In genomic region chr1:135147702-135148058, GRCm38 (mm10) we compare ENCODE assay signal across 8 mouse cellular contexts. TPM values are rescaled to one million over a fixed set of nuclear protein-coding genes. Genes with fewer than 3 reads are reported as not detected.
DNase-seq lines count a peak whose midpoint lies in the region; ATAC-seq and TF ChIP-seq lines count a peak whose summit lies in the region.

No protein-coding gene starts in this region.

- no peak for TF ChIP-seq POLR2A in lung, adult 2 months (IDR thresholded peaks at IDR 0.05; ENCODE audit: borderline replicate concordance, extremely low read depth, low read depth, low read length)

- TF ChIP-seq CTCF in lung, adult 2 months (IDR thresholded peaks at IDR 0.05; ENCODE audit: insufficient read depth, low read length): no peak

- 8% methylated on average over 7 of the region's 7 CpGs for WGBS in lung, adult 2 months
- WGBS in embryonic facial prominence, embryonic 15.5 days: 3% methylated on average over 7 of the region's 7 CpGs
- WGBS in limb, embryonic 11.5 days: 5% methylated on average over 7 of the region's 7 CpGs
- under 1% methylated on average over 7 of the region's 7 CpGs for WGBS in neural tube, embryonic 13.5 days

- H3K27ac ChIP-seq in embryonic facial prominence, embryonic 15.5 days (replicated peaks): peak overlapping the region; percentile 91
- no peak overlapping the region for H3K27ac ChIP-seq in limb, embryonic 11.5 days (replicated peaks; ENCODE audit: low read depth, low read length)
- peak overlapping the region; percentile 98 for H3K27ac ChIP-seq in neural tube, embryonic 13.5 days (replicated peaks)

- no peaks in the 10 kb centered on the region for H3K9me3 ChIP-seq in embryonic facial prominence, embryonic 15.5 days (replicated peaks)
- no peaks in the 10 kb centered on the region for H3K9me3 ChIP-seq in limb, embryonic 11.5 days (ENCODE audit: control insufficient read depth, low read length)
- no peaks in the 10 kb centered on the region for H3K9me3 ChIP-seq in neural tube, embryonic 13.5 days

- peak overlapping the region; percentile 99 for H3K4me3 ChIP-seq in lung, adult 2 months (replicated peaks; ENCODE audit: extremely low read depth, low read depth, low read length)
- H3K4me3 ChIP-seq in embryonic facial prominence, embryonic 15.5 days (replicated peaks): peak overlapping the region; percentile 93
- peak overlapping the region; percentile 92 for H3K4me3 ChIP-seq in limb, embryonic 11.5 days (ENCODE audit: low read depth, low read length)
- peak overlapping the region; percentile 99 for H3K4me3 ChIP-seq in neural tube, embryonic 13.5 days

- H3K36me3 ChIP-seq in embryonic facial prominence, embryonic 15.5 days: 0 out of 2 replicates have a peak, but pooled peaks cover 5% of the 10 kb centered on the region
- H3K36me3 ChIP-seq in limb, embryonic 11.5 days (ENCODE audit: control insufficient read depth, insufficient read depth, low read length): no peaks in the 10 kb centered on the region
- H3K36me3 ChIP-seq in neural tube, embryonic 13.5 days: peaks cover 18% of the 10 kb centered on the region

- no peaks in the 10 kb centered on the region; the same call in 1 of the 2 replicates for H3K27me3 ChIP-seq in embryonic facial prominence, embryonic 15.5 days
- no peaks in the 10 kb centered on the region for H3K27me3 ChIP-seq in limb, embryonic 11.5 days (ENCODE audit: control insufficient read depth, insufficient read depth, low read length)
- H3K27me3 ChIP-seq in neural tube, embryonic 13.5 days: peaks cover 14% of the 10 kb centered on the region; the same call in 1 of the 2 replicates

- no peak; the same call in none of the 2 replicates for ATAC-seq in embryonic facial prominence, embryonic 15.5 days (ENCODE audit: insufficient number of reproducible peaks, low FRiP score, low TSS enrichment, low read depth)
- no peak for ATAC-seq in limb, embryonic 11.5 days (ENCODE audit: insufficient number of reproducible peaks, low FRiP score, low TSS enrichment, low read depth)
- no peak; the same call in 1 of the 2 replicates for ATAC-seq in neural tube, embryonic 13.5 days (ENCODE audit: low read depth)

- peak overlapping the region; percentile 76 for H3K4me2 ChIP-seq in embryonic facial prominence, embryonic 15.5 days (replicated peaks)
- H3K4me2 ChIP-seq in limb, embryonic 11.5 days (ENCODE audit: low read depth, severe bottlenecking): peak overlapping the region; percentile 95
- H3K4me2 ChIP-seq in neural tube, embryonic 13.5 days: peak overlapping the region; percentile 81

- H3K4me1 ChIP-seq in lung, adult 2 months (ENCODE audit: control insufficient read depth, insufficient read depth, low read length): peaks cover 5% of the 10 kb centered on the region
- peaks cover 40% of the 10 kb centered on the region for H3K4me1 ChIP-seq in embryonic facial prominence, embryonic 15.5 days
- peaks cover 11% of the 10 kb centered on the region for H3K4me1 ChIP-seq in limb, embryonic 11.5 days (ENCODE audit: control insufficient read depth, insufficient read depth, low read length)
- H3K4me1 ChIP-seq in neural tube, embryonic 13.5 days (replicated peaks): peaks cover 55% of the 10 kb centered on the region

- DNase-seq in lung, adult 2 months: no peak
- no peak for DNase-seq in lung, postnatal 10 days
- DNase-seq in limb, embryonic 11.5 days (ENCODE audit: low spot score): no peak
- no peak for DNase-seq in thymus, postnatal 14 days
- DNase-seq in gastrocnemius, adult 18-20 months (ENCODE audit: low spot score): no peak
- DNase-seq in kidney, adult 9 months: no peak

- peak overlapping the region; percentile 91 for H3K9ac ChIP-seq in embryonic facial prominence, embryonic 15.5 days
- peak overlapping the region; percentile 94 for H3K9ac ChIP-seq in limb, embryonic 11.5 days (ENCODE audit: low read length)
- peak overlapping the region; percentile 99 for H3K9ac ChIP-seq in neural tube, embryonic 13.5 days

RNA-seq across cellular contexts. Expression of gene Arl8a, which starts 1.1 kb away (rescaled TPM):
- 66.5 and 84.7 TPM in 2 replicates for polyA plus RNA-seq in lung, adult 2 months (2012; rRNA removed)
- 77.8 and 85.7 TPM in 2 replicates for polyA plus RNA-seq in embryonic facial prominence, embryonic 15.5 days (2015; fragmentation: Nextera tagmentation; extraction: Ambion mirVana)
- polyA plus RNA-seq in limb, embryonic 11.5 days (2014; fragmentation: Nextera tagmentation; extraction: Ambion mirVana): 40.8 and 44.9 TPM in 2 replicates
- 331 and 336 TPM in 2 replicates for polyA plus RNA-seq in neural tube, embryonic 13.5 days (2015; fragmentation: Nextera tagmentation; extraction: Ambion mirVana)
- total RNA-seq in gastrocnemius, adult 18-20 months (2021): 10 to 100 TPM; 17.4 to 22.5 TPM

RNA-seq across cellular contexts. Expression of gene Ptpn7, which starts 15.2 kb away (rescaled TPM):
- polyA plus RNA-seq in lung, adult 2 months (2012; rRNA removed): 6.9 and 7.3 TPM in 2 replicates
- 2.6 and 2.8 TPM in 2 replicates for polyA plus RNA-seq in embryonic facial prominence, embryonic 15.5 days (2015; fragmentation: Nextera tagmentation; extraction: Ambion mirVana)
- 1.3 TPM in 2 replicates for polyA plus RNA-seq in limb, embryonic 11.5 days (2014; fragmentation: Nextera tagmentation; extraction: Ambion mirVana)
- polyA plus RNA-seq in neural tube, embryonic 13.5 days (2015; fragmentation: Nextera tagmentation; extraction: Ambion mirVana): 0.59 and 1.1 TPM in 2 replicates
- total RNA-seq in gastrocnemius, adult 18-20 months (2021): under 1 TPM; 0.07 to 0.14 TPM

RNA-seq across cellular contexts. Expression of gene Gpr37l1, which starts 19.8 kb away (rescaled TPM):
- polyA plus RNA-seq in lung, adult 2 months (2012; rRNA removed): 0.95 and 2.0 TPM in 2 replicates
- polyA plus RNA-seq in embryonic facial prominence, embryonic 15.5 days (2015; fragmentation: Nextera tagmentation; extraction: Ambion mirVana): 0.16 TPM in 1 of 2 replicates, not detected in the other
- 0.12 TPM in 1 of 2 replicates, not detected in the other for polyA plus RNA-seq in limb, embryonic 11.5 days (2014; fragmentation: Nextera tagmentation; extraction: Ambion mirVana)
- polyA plus RNA-seq in neural tube, embryonic 13.5 days (2015; fragmentation: Nextera tagmentation; extraction: Ambion mirVana): 0.63 and 0.76 TPM in 2 replicates
- total RNA-seq in gastrocnemius, adult 18-20 months (2021): under 1 TPM; 0.46 to 0.55 TPM

RNA-seq across cellular contexts. Expression of gene Lgr6, which starts 42.6 kb away (rescaled TPM):
- polyA plus RNA-seq in lung, adult 2 months (2012; rRNA removed): 4.1 and 4.7 TPM in 2 replicates
- polyA plus RNA-seq in embryonic facial prominence, embryonic 15.5 days (2015; fragmentation: Nextera tagmentation; extraction: Ambion mirVana): 14.2 and 15.1 TPM in 2 replicates
- polyA plus RNA-seq in limb, embryonic 11.5 days (2014; fragmentation: Nextera tagmentation; extraction: Ambion mirVana): 0.49 and 0.67 TPM in 2 replicates
- polyA plus RNA-seq in neural tube, embryonic 13.5 days (2015; fragmentation: Nextera tagmentation; extraction: Ambion mirVana): 1.4 and 2.0 TPM in 2 replicates
- under 1 TPM; 0.11 to 0.57 TPM for total RNA-seq in gastrocnemius, adult 18-20 months (2021)
